Mouse (Mus musculus): ENCODE results near the gene Creb3l2. TPM values are rescaled to one million over a fixed set of nuclear protein-coding genes. Genes with fewer than 3 reads are reported as not detected.
"Not testable (repeated sequence)": the region's sequence is repeated elsewhere in the genome, so short reads cannot be mapped to it uniquely, and the experiment has no call there.

Creb3l2 gene
- polyA plus RNA-seq, 1 experiment from 2014 or later: 4.9 TPM

GRCm38 (mm10) chr6:37459656-37460055, 17.7 kb upstream of the Creb3l2 start:
- not testable (repeated sequence) for H3K27ac ChIP-seq; H3K36me3 ChIP-seq (ENCODE audit: inconsistent target); H3K79me2 ChIP-seq (ENCODE audit: inconsistent target); H3K4me3 ChIP-seq (ENCODE audit: inconsistent target)
- WGBS (ENCODE audit: missing documents): 88% methylated on average over 9 of the region's 9 CpGs

DNA sequence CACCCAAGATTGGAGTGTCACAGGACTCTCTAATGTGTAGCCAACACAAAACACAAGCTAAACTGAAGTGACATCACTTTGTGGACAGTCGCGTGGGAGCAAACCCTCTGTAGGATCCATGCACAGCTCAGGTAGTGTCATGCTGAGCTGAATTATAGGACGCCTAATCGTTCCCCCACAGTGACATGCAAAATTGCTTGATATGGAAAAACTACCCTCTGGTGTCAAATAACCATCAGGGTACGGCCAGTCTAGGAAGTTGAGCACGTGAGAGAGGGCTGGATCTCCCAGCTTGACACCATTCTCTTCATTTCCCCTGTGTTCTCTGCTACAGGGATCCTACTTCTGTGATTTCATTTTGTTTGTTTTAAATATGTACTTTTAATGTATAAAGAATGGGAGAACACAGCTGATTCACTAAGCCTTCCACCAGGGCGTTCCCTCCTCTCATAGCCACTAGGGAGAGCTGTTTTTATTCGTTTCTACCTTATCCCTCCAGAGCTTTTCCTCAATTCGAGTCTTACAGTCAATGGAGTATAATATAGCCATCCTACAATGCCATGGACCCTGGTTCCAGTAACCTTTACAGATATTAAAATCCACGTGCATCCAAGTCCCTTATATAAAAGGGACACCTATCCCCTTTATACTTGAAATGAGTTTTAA, 16.2 kb upstream of the Creb3l2 start:
- Histone ChIP-seq H3K4me3 (ENCODE audit: inconsistent target) (no peak overlapping the region), H3K27ac (no peak overlapping the region), H3K79me2 (ENCODE audit: inconsistent target) (no peaks in the 10 kb centered on the region), H3K36me3 (ENCODE audit: inconsistent target) (no peaks in the 10 kb centered on the region)
- WGBS (ENCODE audit: missing documents): 55% methylated on average over 10 of the region's 10 CpGs

GRCm38 (mm10) chr6:37455540-37455939, 13.6 kb upstream of the Creb3l2 start:
- WGBS (ENCODE audit: missing documents): 69% methylated on average over 5 of the region's 5 CpGs
- no peak overlapping the region for H3K27ac ChIP-seq
- H3K36me3 ChIP-seq (ENCODE audit: inconsistent target): no peaks in the 10 kb centered on the region
- no peak overlapping the region for H3K4me3 ChIP-seq (ENCODE audit: inconsistent target)
- H3K79me2 ChIP-seq (ENCODE audit: inconsistent target): no peaks in the 10 kb centered on the region

GRCm38 (mm10) chr6:37453047-37453446, 11.1 kb upstream of the Creb3l2 start:
- Histone ChIP-seq H3K36me3 (ENCODE audit: inconsistent target) (no peaks in the 10 kb centered on the region), H3K27ac (no peak overlapping the region), H3K4me3 (ENCODE audit: inconsistent target) (no peak overlapping the region), H3K79me2 (ENCODE audit: inconsistent target) (no peaks in the 10 kb centered on the region)
- 85% methylated on average over 4 of the region's 4 CpGs for whole genome bisulfite sequencing (ENCODE audit: missing documents)

GRCm38 (mm10) chr6:37451664-37452063, 9.7 kb upstream of the Creb3l2 start:
- 23% methylated on average over 4 of the region's 4 CpGs for WGBS (ENCODE audit: missing documents)

GRCm38 (mm10) chr6:37447704-37448466, 5.9 kb upstream of the Creb3l2 start:
- H3K4me3 ChIP-seq (ENCODE audit: inconsistent target): no peak overlapping the region
- WGBS (ENCODE audit: missing documents): 29% methylated on average over 10 of the region's 10 CpGs
- H3K36me3 ChIP-seq (ENCODE audit: inconsistent target): no peaks in the 10 kb centered on the region
- H3K27ac ChIP-seq: no peak overlapping the region
- H3K79me2 ChIP-seq (ENCODE audit: inconsistent target): no peaks in the 10 kb centered on the region

More at GRCm38 (mm10) chr6:37451664-37452063, 9.7 kb upstream of the Creb3l2 start:
- H3K36me3 ChIP-seq (ENCODE audit: inconsistent target): no peaks in the 10 kb centered on the region
- no peak overlapping the region for H3K4me3 ChIP-seq (ENCODE audit: inconsistent target)
- H3K79me2 ChIP-seq (ENCODE audit: inconsistent target): no peaks in the 10 kb centered on the region
- no peak overlapping the region for H3K27ac ChIP-seq

GRCm38 (mm10) chr6:37442781-37443180, 835 bp upstream of the Creb3l2 start:
- Histone ChIP-seq H3K4me3 (ENCODE audit: inconsistent target) (peak overlapping the region; percentile 83), H3K79me2 (ENCODE audit: inconsistent target) (no peaks in the 10 kb centered on the region), H3K36me3 (ENCODE audit: inconsistent target) (no peaks in the 10 kb centered on the region), H3K27ac (peak overlapping the region; percentile 41)
- 52% methylated on average over 4 of the region's 4 CpGs for WGBS (ENCODE audit: missing documents)

DNA sequence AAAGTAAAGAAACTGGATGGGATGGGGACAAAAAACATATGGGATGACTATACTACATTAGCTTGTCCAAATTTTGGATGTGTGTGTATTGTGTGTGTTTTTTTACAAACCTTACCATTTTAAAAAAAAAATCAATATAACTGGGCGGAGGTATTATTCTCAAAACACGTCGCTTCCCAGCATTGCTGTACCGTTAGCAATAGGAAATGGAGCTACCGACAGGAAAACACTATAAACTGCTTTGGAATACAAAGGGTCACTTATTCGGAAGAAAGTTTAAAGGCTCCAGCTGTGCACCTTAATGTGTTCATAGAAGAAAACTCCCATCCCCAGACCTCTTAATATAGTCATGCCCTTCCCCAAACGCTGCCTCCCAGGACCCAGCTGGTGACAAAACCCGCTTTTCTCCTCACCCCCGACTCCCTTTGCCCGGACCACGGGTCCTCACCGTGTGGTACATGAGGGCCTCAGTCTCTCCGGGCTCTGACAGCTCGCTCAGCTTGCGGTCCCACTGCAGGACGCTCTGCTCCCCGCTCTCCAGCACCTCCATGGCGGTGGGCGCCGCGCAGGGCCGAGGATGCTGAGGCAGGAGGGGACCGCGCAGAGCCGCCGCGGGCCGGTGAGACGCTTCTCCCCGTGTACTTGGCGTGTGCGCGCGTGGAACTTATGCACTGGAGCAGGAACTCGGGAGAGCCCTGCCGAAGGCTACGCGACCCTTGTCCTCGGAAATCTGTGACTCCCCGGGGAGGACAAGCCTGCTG, 515 bp downstream of the Creb3l2 start:
- peak overlapping the region; percentile 83 for H3K4me3 ChIP-seq (ENCODE audit: inconsistent target)
- under 1% methylated on average over 39 of the region's 40 CpGs for whole genome bisulfite sequencing (ENCODE audit: missing documents)
- H3K27ac ChIP-seq: 0 out of 2 replicates have a peak overlapping the region, but pooled peaks have one; percentile 32
- no peaks in the 10 kb centered on the region for H3K79me2 ChIP-seq (ENCODE audit: inconsistent target)
- no peaks in the 10 kb centered on the region for H3K36me3 ChIP-seq (ENCODE audit: inconsistent target)

- no peaks in the 10 kb centered on the region for H3K79me2 ChIP-seq (ENCODE audit: inconsistent target)
- H3K36me3 ChIP-seq (ENCODE audit: inconsistent target): no peaks in the 10 kb centered on the region
- H3K4me3 ChIP-seq (ENCODE audit: inconsistent target): peak overlapping the region; percentile 83
- 23% methylated on average over 12 of the region's 12 CpGs for WGBS (ENCODE audit: missing documents)
- no peak overlapping the region for H3K27ac ChIP-seq
Measured at GRCm38 (mm10) chr6:37440491-37441250, 1.3 kb downstream of the Creb3l2 start.

GRCm38 (mm10) chr6:37439676-37440490, 2.1 kb downstream of the Creb3l2 start:
- Histone ChIP-seq H3K27ac (no peak overlapping the region), H3K4me3 (ENCODE audit: inconsistent target) (no peak overlapping the region), H3K79me2 (ENCODE audit: inconsistent target) (no peaks in the 10 kb centered on the region), H3K36me3 (ENCODE audit: inconsistent target) (no peaks in the 10 kb centered on the region)
- WGBS (ENCODE audit: missing documents): 78% methylated on average over 13 of the region's 13 CpGs

DNA sequence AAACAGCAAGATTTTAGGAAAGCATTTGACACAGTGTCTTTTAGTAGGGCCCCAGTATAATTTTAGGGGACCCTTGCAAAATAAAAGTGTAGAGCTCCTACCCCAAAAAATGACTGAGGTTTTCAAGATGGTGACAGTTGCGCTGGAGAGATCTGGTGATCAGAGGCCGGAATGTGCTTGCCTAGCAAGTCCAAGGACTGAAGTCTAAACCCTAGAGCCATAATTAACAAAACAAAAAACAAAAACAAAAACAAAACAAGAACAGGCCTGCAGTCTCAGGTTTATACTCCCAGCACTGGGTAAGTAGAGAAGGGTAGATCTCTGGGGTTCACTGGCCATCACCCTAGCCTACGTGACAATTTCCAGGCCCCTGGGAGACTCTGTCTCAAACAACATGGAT, 3.4 kb downstream of the Creb3l2 start:
- WGBS (ENCODE audit: missing documents): 92% methylated on average over 3 of the region's 3 CpGs
- no peaks in the 10 kb centered on the region for H3K79me2 ChIP-seq (ENCODE audit: inconsistent target)
- H3K27ac ChIP-seq: no peak overlapping the region

DNA sequence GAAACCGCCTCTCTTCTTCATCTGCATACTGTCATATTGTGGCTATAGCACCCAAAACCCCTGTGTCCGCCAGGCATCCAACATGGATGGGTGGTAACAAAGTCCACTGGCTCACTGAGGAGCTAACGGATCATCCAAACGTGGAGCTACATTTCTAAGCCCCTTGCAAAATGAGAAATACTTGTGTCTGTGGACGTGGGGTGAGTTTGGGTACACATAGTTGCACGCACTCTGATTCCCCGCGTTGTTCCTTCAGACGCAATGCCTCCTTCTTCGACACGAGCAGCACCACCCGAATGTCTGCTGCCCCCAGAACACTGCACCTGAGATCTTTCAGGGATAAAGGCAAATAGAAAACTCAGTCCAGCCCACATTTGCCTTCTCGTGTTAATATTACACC, 4.9 kb downstream of the Creb3l2 start:
- H3K79me2 ChIP-seq (ENCODE audit: inconsistent target): no peaks in the 10 kb centered on the region
- H3K36me3 ChIP-seq (ENCODE audit: inconsistent target): no peaks in the 10 kb centered on the region
- H3K4me3 ChIP-seq (ENCODE audit: inconsistent target): no peak overlapping the region
- no peak overlapping the region for H3K27ac ChIP-seq
- 94% methylated on average over 13 of the region's 13 CpGs for WGBS (ENCODE audit: missing documents)

More for the DNA sequence above, 3.4 kb downstream of the Creb3l2 start:
- Histone ChIP-seq H3K4me3 (ENCODE audit: inconsistent target) (no peak overlapping the region), H3K36me3 (ENCODE audit: inconsistent target) (no peaks in the 10 kb centered on the region)

DNA sequence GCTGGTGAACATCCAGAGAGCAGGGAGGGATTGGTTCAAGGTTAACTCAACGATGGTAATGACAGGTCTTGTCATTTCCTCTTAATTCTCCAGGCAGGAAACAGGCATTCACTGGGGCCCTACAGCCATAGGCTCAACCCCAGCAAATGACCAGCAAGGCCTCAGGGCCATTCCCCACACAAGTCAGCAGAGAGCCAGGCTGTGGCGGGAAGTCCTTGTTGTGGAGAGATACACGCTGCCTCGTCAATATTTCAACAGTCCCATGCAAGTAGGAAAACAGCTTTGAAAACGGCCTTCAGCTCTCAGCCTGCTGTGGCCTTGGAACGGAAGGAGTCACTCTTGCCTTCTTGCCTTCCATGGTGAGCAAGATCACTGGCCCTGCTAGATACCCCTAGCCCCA, 6.6 kb downstream of the Creb3l2 start:
- 82% methylated on average over 6 of the region's 6 CpGs for WGBS (ENCODE audit: missing documents)
- Histone ChIP-seq H3K36me3 (ENCODE audit: inconsistent target) (no peaks in the 10 kb centered on the region), H3K27ac (no peak overlapping the region), H3K79me2 (ENCODE audit: inconsistent target) (no peaks in the 10 kb centered on the region), H3K4me3 (ENCODE audit: inconsistent target) (no peak overlapping the region)
